Mouse (Mus musculus) liver, embryonic 13.5 days (tissue): ENCODE measurements around the gene Kctd20. TPM values are rescaled to one million over a fixed set of nuclear protein-coding genes. Genes with fewer than 3 reads are reported as not detected.

Experiments used
- ATAC-seq: fragments of 200-750 bp; cut with Nextera tagmentation; 2 replicates; pipeline ENCODE4 v1.8.0; 2017; ENCODE audit warnings: low read depth, mild to moderate bottlenecking, moderate number of reproducible peaks, moderate library complexity
- DNase-seq: peaks from one replicate; pipeline ENCODE4 v3.0.0; 2022
- H3K27ac ChIP-seq: fragments of 300-500 bp; sonication (generic); 2 replicates; pipeline ENCODE4 v1.5.1; 2015; ENCODE audit warnings: moderate library complexity, mild to moderate bottlenecking, inconsistent platforms
- H3K27me3 ChIP-seq: fragments of 300-500 bp; sonication (generic); 2 replicates; pipeline ENCODE4 v1.6.1; 2015; ENCODE audit warnings: mild to moderate bottlenecking, inconsistent platforms
- H3K36me3 ChIP-seq: fragments of 300-500 bp; sonication (generic); 2 replicates; pipeline ENCODE4 v1.6.1; 2015; ENCODE audit warnings: mild to moderate bottlenecking, inconsistent platforms
- H3K4me1 ChIP-seq: fragments of 300-500 bp; sonication (generic); replicated peaks from 2 replicates; pipeline ENCODE4 v1.6.1; 2015; ENCODE audit warnings: inconsistent platforms
- H3K4me2 ChIP-seq: fragments of 300-500 bp; sonication (generic); 2 replicates; pipeline ENCODE4 v1.6.1; 2015; ENCODE audit warnings: inconsistent platforms, mild to moderate bottlenecking, moderate library complexity
- H3K4me3 ChIP-seq: fragments of 300-500 bp; sonication (generic); replicated peaks from 2 replicates; pipeline ENCODE4 v1.5.1; 2015; ENCODE audit warnings: mild to moderate bottlenecking, inconsistent platforms
- H3K9ac ChIP-seq: fragments of 300-500 bp; sonication (generic); 2 replicates; pipeline ENCODE4 v1.6.1; 2015; ENCODE audit warnings: mild to moderate bottlenecking, inconsistent platforms
- H3K9me3 ChIP-seq: fragments of 300-500 bp; sonication (generic); replicated peaks from 2 replicates; pipeline ENCODE4 v1.6.1; 2016; ENCODE audit warnings: inconsistent platforms
- WGBS: fragments of 180-500 bp; shearing (Covaris S2); methylation state at CpG from one replicate; pipeline ENCODE4 v1.1.7; 2015; ENCODE audit not compliant: insufficient replicate concordance; 5-methylcytosine and 5-hydroxymethylcytosine counted together
- polyA plus RNA-seq: library from polyadenylated mRNA; unstranded; fragments of >200 nt; fragmentation: Nextera tagmentation; extraction: Ambion mirVana; gene quantifications from 2 replicates; pipeline ENCODE4 v1.2.1, GENCODE M21; 2015

Gene Kctd20
- polyA plus RNA-seq, 1 experiment from 2014 or later = 65.8 TPM

DNA sequence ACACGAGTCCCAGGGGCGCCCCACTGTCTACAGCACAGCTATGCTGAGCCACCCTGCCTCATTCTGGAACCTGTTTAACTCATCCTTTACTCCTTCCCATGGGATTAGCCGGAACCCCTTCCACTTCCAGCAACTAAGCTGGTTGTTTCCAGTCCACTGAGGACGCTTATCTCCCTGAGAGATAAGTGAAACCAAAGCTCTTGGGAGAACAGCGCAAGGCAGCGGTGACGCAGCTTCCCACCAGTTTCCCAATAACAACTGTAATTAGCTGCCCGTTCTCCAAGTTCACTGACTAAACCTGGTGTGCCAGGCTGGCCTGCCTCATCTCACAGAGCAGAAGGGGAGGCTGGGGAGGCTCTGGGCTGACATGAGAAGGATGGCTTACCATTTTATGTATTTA lies 30.7 kb upstream of the Kctd20 start:
- Histone ChIP-seq H3K4me3 (no peak overlapping the region), H3K27me3 (no peaks in the 10 kb centered on the region), H3K4me2 (no peak overlapping the region), H3K36me3 (no peaks in the 10 kb centered on the region), H3K9me3 (no peaks in the 10 kb centered on the region), H3K27ac (no peak overlapping the region), H3K4me1 (peaks cover 9% of the 10 kb centered on the region), H3K9ac (no peak overlapping the region)
- DNase-seq = no peak
- 48% methylated on average over 8 of the region's 8 CpGs for WGBS
- no peak for ATAC-seq

DNA sequence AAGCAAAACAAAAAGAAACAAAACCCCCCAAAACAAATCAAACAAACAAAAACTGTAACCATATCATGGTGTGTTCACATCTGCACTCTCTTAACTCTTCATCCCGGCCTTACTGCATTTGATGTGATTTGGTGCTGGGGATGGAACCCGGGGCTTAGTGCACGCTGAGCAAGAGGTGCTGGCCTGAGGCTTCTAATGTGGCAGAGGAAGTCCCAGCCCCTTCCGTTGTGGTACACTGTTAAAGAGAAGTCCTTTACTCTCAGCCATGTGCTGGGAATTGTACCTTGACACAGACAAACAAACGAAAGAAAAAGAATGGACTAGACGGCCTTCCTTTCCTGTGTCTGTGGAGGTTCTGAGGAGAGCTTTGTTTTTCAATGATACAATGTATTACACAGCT lies 29.7 kb upstream of the Kctd20 start:
- ATAC-seq = no peak
- no peak overlapping the region for H3K9ac ChIP-seq

DNA sequence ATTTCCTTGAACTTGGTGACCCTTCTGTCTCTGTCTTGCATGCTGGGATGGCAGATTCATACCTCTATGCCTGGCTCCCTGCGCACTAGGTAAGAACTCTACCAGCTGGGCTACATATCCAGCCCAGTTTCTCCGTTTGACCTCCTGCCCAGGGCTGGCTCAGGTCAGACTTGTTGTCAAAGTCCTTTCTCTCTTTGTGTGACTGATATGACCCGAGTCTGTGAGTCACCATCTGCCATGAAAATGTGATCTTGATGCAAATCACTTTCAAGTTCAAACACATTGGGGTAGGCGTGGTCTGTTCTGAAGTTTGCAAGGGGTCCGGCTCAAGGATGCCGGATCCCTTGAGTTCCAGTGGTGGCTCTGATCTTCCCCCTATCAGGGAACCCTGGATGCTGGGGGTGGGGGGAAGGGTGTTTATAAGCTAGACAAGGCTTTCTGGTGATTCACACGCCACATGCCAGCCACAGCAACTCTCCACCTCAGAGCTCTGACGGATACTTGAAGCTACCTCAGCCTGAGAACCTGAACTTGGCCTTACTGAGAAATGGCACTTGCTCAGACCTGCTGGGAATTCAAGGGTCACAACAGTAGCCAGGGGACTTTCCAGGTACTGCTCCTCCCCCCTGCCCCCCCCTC lies 26.7 kb upstream of the Kctd20 start:
- Histone ChIP-seq H3K27me3 (no peaks in the 10 kb centered on the region), H3K9me3 (no peaks in the 10 kb centered on the region), H3K9ac (no peak overlapping the region), H3K27ac (no peak overlapping the region), H3K4me3 (no peak overlapping the region), H3K4me1 (peaks cover 49% of the 10 kb centered on the region), H3K4me2 (no peak overlapping the region), H3K36me3 (no peaks in the 10 kb centered on the region)
- WGBS = 73% methylated on average over 8 of the region's 8 CpGs
- DNase-seq (no peak), ATAC-seq (no peak)

More for the DNA sequence above, 29.7 kb upstream of the Kctd20 start:
- H3K27ac ChIP-seq = no peak overlapping the region
- H3K4me3 ChIP-seq = no peak overlapping the region
- H3K4me1 ChIP-seq = peaks cover 19% of the 10 kb centered on the region
- no peaks in the 10 kb centered on the region for H3K36me3 ChIP-seq
- no peak for DNase-seq
- 19% methylated on average over 6 of the region's 6 CpGs for WGBS
- H3K9me3 ChIP-seq = no peaks in the 10 kb centered on the region
- H3K4me2 ChIP-seq = no peak overlapping the region
- H3K27me3 ChIP-seq = no peaks in the 10 kb centered on the region

DNA sequence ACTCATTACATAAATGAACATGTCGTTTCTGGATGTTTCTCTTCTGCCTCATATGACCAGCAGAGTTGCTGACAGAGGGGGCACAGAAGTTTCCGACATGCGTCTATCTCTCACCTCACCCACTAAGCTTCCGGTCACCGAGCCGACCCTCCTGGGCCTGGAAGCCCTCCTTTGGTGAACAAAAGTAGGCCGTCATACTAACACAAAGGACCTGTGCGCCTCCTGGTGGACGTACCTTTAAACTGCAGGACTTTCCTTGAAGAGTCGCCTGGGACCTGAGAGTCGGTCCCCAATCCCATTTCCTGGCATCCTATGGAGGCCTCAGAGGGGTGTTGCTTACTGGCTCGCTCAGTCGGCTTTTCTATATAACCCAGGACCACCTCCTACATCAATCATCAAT lies 25.4 kb upstream of the Kctd20 start:
- Histone ChIP-seq H3K27me3 (no peaks in the 10 kb centered on the region), H3K4me1 (peaks cover 53% of the 10 kb centered on the region), H3K4me2 (no peak overlapping the region), H3K36me3 (no peaks in the 10 kb centered on the region), H3K4me3 (no peak overlapping the region), H3K9me3 (no peaks in the 10 kb centered on the region), H3K27ac (peak overlapping the region; percentile 78; the same call in 1 of the 2 replicates), H3K9ac (no peak overlapping the region)
- WGBS = 9% methylated on average over 13 of the region's 13 CpGs
- DNase-seq = peak; percentile 61
- ATAC-seq = no peak

DNA sequence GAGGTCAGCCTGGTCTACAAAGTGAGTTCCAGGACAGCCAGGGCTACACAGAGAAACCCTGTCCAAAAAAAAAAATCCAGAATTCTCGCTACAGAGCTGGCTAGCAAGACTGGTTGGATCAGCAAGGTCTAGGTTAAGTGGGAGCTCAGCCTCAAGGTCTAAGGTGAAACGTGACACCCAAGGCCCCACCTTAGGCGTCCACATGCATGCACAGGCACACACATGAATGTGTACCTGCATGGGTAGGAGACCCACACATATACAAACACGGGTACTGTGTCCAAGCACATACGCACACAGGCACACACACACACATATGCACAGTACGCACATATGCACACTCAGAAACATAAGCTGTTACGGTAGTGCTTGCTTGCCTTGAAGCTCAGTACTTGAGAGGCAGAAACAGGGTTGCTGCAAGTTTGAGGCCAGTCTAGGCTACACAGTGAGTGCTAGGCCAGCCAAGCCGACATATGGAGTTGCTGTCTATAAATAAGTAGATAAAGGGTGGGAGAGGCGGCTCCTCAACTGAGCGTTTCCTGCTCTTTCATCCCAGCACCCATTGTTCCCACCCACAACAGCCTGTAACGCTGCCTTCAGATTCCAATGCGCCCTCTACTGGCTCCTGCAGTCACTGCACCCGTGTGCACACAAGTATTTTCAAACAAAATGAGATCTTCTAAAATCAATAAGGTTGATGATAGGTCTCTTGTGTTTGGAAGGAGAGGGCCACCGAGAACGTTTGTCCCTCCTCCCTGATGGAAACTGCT lies 24.7 kb upstream of the Kctd20 start:
- Histone ChIP-seq H3K27me3 (no peaks in the 10 kb centered on the region), H3K27ac (peak overlapping the region; percentile 99), H3K36me3 (no peaks in the 10 kb centered on the region), H3K4me3 (no peak overlapping the region), H3K9me3 (no peaks in the 10 kb centered on the region), H3K4me2 (no peak overlapping the region), H3K4me1 (peaks cover 60% of the 10 kb centered on the region), H3K9ac (no peak overlapping the region)
- DNase-seq (peak; percentile 62), ATAC-seq (no peak)
- 33% methylated on average over 15 of the region's 15 CpGs for WGBS

DNA sequence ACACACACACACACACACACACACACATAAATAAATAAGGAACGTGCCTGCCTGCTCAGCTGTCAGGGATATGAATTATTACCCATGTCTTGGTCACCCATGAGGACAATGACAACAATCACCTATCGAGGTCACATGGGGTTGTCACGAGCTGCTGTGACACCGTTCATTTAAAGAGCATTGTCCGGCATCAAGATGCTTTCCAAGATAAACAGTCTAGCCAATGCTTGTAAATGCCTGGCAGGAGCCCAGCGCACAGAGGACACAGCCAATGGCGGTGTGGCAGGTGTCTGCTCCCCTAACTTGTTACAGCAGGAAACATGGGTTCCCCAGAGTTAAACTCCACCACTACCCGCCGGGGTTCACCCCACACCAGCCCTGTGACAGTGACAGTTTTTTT lies 23.7 kb upstream of the Kctd20 start:
- 77% methylated on average over 9 of the region's 9 CpGs for WGBS
- H3K27ac ChIP-seq = peak overlapping the region; percentile 99
- no peak for DNase-seq

DNA sequence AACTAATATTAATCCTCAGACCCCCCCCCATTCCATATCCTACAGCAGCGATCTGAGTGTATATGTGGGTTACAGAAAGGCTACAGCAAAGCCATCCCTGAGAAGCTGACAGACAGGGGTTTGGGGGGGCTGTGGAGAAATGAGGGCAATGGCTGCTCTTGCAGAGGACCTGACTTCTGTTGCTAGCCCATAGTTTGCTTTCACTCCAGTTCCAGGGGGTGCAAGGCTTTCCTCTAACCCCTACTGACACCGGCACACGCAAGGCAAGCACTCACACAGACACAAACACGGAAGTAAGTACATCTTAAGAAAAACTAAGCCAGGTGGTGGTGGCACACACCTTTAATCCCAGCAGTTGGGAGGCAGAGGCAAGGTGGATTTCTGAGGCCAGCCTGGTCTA lies 22.4 kb upstream of the Kctd20 start:
- 85% methylated on average over 4 of the region's 4 CpGs for WGBS
- no peaks in the 10 kb centered on the region for H3K9me3 ChIP-seq
- ATAC-seq (no peak), DNase-seq (no peak)
- H3K36me3 ChIP-seq = no peaks in the 10 kb centered on the region
- H3K4me2 ChIP-seq = no peak overlapping the region
- peak overlapping the region; percentile 63 for H3K9ac ChIP-seq
- peak overlapping the region; percentile 99 for H3K27ac ChIP-seq
- no peaks in the 10 kb centered on the region for H3K27me3 ChIP-seq
- H3K4me1 ChIP-seq = peaks cover 66% of the 10 kb centered on the region
- no peak overlapping the region for H3K4me3 ChIP-seq

More for the DNA sequence above, 23.7 kb upstream of the Kctd20 start:
- H3K9ac ChIP-seq = no peak overlapping the region
- H3K9me3 ChIP-seq = no peaks in the 10 kb centered on the region
- H3K36me3 ChIP-seq = no peaks in the 10 kb centered on the region
- no peak overlapping the region for H3K4me3 ChIP-seq
- no peaks in the 10 kb centered on the region for H3K27me3 ChIP-seq
- H3K4me1 ChIP-seq = peaks cover 66% of the 10 kb centered on the region
- no peak overlapping the region for H3K4me2 ChIP-seq
- ATAC-seq = no peak

DNA sequence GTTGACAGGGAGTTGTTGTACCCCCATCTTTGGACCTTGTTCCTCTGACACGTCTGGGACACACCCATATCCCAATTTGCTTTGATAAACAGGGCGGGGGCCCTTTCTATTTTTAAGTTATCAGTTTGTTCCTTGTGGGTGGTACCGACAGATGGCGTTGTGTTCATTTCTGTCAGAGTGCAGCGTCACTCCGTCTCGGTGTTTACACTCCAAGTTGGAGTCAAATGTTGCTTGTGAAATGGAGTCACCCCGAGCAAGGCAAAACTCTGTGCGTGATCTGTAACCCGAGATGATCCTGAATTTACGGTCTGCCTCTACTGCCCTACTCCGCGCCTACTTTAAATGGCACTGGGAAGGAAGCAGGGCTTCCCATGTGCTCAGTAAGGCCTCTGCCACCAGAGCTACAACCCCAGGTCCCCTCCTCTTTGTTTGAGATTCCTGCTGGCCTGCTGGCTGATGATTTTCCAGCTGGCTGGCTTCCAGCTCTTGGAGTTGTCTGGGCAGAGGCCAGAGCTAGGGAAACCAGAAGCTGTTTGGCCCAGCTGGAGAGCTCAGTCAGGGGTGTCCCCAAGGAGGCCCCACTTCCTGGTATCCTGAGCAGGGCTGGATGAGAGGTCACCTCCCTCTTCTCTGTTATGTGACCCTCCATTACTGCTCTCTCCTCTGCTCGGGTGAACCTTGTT lies 21.2 kb upstream of the Kctd20 start:
- WGBS = 11% methylated on average over 14 of the region's 14 CpGs

DNA sequence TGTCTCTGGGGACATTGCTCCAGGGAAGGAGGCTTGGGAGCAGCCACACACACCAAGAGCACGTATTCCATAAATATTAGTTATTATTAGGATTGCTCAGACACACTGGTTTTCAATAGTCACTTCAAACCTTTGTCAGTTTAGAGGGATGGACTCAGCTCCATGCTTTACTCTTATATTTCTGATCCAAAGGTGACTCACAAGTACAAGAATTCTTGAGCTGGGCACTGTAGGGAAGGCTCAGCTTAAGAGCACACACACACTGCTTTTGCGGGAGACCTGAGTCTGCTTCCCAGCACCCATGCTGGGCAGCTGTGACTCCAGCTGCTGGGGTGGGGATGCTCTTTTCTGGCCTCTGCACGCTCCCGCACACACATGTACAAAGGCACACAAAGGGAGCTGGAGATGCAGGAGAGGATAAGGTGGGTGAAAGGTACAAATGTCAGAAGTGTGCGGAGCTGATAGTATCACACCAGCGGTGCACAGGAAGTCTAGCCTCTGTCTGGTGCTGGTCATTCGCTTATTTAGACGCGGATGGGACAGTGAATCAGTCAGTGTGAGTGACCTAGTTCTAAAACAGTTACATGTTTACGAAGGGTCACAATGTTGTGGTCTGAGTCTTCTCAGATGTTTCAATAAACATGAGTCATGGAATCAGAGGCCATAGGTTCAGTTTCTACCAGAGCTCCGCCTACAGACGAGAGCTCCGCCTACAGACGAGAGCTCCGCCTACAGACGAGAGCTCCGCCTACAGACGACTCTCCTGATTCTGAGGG lies 20.1 kb upstream of the Kctd20 start:
- H3K4me1 ChIP-seq = peaks cover 81% of the 10 kb centered on the region
- peak overlapping the region; percentile 99 for H3K27ac ChIP-seq
- H3K9ac ChIP-seq = peak overlapping the region; percentile 84; the same call in 1 of the 2 replicates
- H3K4me2 ChIP-seq = peak overlapping the region; percentile 68; the same call in 1 of the 2 replicates
- H3K4me3 ChIP-seq = no peak overlapping the region
- no peaks in the 10 kb centered on the region for H3K36me3 ChIP-seq
- no peak for ATAC-seq
- no peak for DNase-seq
- WGBS = 79% methylated on average over 18 of the region's 18 CpGs
- no peaks in the 10 kb centered on the region for H3K9me3 ChIP-seq
- no peaks in the 10 kb centered on the region for H3K27me3 ChIP-seq

More for the DNA sequence above, 21.2 kb upstream of the Kctd20 start:
- H3K4me3 ChIP-seq = peak overlapping the region; percentile 30
- no peaks in the 10 kb centered on the region for H3K9me3 ChIP-seq
- H3K27ac ChIP-seq = peak overlapping the region; percentile 99
- no peaks in the 10 kb centered on the region for H3K27me3 ChIP-seq
- H3K36me3 ChIP-seq = no peaks in the 10 kb centered on the region
- H3K9ac ChIP-seq = peak overlapping the region; percentile 84
- peak overlapping the region; percentile 68 for H3K4me2 ChIP-seq
- H3K4me1 ChIP-seq = peaks cover 76% of the 10 kb centered on the region
- DNase-seq (peak; percentile 87), ATAC-seq (peak; percentile 85)

DNA sequence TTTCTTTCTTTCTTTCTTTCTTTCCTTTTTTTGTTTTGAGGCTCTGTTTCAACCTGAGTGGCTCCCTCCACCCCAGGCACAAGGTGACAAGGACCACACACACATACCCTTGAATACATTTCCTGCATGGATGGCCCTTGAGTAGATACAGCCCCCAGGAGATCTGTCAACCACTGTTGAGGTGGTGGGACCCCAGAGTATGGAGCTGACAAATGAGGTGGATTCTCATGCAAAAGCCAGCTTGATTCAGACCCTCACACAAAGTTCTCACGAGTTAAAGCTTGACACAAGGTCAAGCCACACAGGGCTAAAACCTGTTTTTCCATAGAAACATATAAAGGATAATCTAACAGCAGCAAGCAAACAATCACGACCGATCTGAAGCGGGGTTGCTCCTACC lies 19.5 kb upstream of the Kctd20 start:
- H3K4me3 ChIP-seq = no peak overlapping the region
- whole genome bisulfite sequencing = 90% methylated on average over 4 of the region's 4 CpGs
- no peak overlapping the region for H3K9ac ChIP-seq
- no peak overlapping the region for H3K4me2 ChIP-seq
- peak overlapping the region; percentile 99 for H3K27ac ChIP-seq
- no peak for DNase-seq
- H3K36me3 ChIP-seq = no peaks in the 10 kb centered on the region
- no peak for ATAC-seq
- H3K9me3 ChIP-seq = no peaks in the 10 kb centered on the region; the same call in 1 of the 2 replicates
- H3K4me1 ChIP-seq = peaks cover 75% of the 10 kb centered on the region
- H3K27me3 ChIP-seq = no peaks in the 10 kb centered on the region
